Mouse (Mus musculus) layer of hippocampus, adult 18-20 months (tissue): ENCODE measurements around the gene Smyd4. TPM values are rescaled to one million over a fixed set of nuclear protein-coding genes. Genes with fewer than 3 reads are reported as not detected.
A peak's percentile ranks its signal among the peaks of the same experiment; 100 is the strongest.

ENCODE experiments used
- DNase-seq, 2 experiments: peaks; one replicate each; pipeline ENCODE4 v3.0.0; 2022; ENCODE audit warnings: low spot score in 2 of 2
- total RNA-seq, 2 experiments: library from RNA; stranded (reverse); gene quantifications; 2 replicates each; pipeline ENCODE4 v1.2.3; 2021

Smyd4 gene
- total RNA-seq, 2 experiments from 2014 or later: 14.9 to 16.8 TPM

DNA sequence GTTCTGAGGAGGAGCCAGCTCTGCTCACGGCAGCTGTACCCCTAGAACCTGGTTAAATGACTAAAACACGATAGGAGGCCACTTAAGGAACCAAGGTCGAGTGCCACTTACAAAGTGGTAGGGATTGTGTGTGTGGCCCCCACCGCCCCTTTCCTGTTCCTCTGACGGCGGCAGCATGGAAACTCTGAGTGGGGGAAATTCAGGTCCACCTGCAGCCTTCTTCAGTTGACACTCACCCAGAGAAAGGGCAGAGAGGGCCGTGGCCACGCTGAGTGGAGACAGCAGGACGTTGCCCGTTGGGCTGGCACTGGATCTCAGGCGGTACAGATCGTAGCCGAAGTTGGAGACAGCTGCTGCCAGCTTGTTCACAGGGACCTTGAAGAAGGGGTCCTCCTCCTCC, 67.8 kb downstream of the Smyd4 start:
- DNase-seq: no peak

DNA sequence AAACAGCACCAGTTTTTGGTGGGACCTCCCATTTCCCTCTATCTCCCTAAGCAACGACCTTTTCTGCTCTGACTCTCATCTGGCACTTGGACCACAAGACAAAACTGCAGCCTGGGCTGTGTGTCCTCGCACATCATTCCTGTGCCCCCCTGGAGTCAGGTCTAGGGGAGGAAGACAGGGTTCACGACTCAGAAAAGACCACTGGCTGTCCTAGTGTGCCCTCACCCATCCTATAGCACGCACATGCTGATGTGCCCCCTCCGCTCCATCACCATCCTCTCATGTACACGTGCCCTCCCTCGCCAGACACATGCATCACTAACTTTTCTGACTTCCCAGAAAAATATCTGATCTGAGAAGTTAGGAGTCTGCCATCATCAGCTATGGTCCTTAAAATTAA, 71.8 kb downstream of the Smyd4 start:
- no peak for DNase-seq

DNA sequence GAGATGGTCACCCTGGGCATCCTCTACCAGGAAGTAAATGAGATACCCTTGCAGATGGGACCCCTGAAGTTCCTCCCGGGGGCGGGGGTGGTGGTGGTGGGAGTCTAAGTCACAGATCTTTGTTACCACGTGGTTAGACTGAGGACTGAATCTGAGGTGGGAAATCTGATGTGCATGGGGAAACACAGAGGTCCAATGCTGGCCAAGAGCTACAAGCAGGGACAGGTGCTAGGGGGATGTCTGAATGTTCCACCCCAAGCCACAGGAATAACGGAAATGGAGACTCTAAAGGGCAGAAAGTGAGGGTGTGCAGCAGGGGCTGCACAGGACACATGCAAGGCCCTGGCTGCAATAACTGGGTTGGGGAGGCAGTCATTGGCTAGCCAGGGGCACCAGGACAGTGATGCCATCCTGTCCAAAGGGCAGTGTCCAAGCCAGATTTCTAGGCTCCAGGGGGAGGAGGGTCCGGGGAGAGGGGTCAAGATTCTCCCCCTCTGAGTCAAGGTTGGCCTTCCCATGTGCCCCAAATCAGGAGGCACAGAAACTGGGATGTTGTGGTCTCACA, 72.7 kb downstream of the Smyd4 start:
- DNase-seq: no peak

DNA sequence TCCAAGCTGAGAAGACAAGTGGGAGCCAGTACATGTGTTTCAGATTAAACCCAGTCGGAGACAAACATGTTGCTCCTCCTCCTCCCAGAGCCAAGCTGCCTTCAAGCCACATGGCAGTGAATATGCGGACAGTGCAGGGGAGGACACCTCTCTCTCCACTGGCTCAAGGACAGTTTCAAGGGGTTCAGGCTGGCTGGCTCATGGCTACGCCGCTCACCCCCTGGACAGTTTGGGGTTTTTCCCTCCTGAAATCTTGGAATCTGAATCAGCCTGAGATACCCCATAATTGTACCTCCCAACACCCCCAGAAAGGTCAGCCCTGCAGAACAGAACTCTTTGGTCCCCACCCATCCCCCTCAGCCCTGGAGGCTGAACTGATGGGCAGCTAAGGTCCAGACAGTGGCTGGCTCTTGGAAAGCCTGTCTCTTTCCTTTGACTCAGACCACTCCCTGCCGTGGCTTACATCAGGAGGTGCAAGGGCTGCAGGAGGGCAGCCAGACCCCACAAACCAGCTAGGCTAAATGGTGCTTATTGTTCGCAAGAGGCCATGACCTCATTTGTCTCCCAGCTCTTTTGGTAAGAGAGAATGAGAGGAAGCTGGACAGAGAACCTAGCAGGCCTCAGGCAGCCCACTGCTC, 73.3 kb downstream of the Smyd4 start:
- DNase-seq: no peak

DNA sequence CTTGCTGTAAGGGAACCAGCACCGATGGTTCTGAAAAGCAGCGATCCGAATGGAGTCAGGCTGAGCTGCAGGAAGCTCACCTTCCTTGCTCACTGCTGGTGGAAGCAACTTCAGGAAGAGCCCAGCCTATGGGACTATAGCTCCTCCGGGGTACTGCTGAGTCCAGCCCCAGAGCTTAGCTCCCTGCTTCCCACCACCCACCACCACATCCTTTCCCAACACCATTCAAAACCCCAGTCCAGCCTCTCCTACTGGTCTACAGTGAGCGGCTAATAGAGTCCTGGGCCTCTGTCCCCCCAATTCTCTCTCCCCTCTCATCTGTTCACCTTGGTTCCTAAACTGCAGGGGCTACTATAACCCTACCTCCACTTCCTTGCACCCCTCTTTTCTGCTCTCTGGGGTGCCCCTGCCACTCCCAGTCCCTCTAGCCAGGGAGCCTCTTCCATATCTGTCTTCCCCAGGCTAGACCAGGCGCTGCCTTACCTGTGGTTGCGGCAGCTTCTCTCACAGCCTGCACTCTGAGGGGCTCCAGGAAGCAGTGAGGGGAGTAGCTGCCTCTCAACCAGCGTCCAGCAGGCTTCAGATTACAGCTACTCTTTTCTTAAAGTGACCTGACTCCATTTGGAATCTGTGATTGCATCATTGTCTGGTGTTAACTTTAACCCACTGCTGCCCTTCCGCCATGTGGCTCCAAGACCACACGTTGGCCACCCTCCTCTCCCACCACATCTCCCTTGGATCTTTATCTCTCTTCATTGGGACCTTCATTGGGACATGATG, 74.0 kb downstream of the Smyd4 start, which contains the start of gene Serpinf1:
Gene Serpinf1 (minus strand): TSS at position 689 of the 780 bp plus-strand sequence.
- no peak for DNase-seq

DNA sequence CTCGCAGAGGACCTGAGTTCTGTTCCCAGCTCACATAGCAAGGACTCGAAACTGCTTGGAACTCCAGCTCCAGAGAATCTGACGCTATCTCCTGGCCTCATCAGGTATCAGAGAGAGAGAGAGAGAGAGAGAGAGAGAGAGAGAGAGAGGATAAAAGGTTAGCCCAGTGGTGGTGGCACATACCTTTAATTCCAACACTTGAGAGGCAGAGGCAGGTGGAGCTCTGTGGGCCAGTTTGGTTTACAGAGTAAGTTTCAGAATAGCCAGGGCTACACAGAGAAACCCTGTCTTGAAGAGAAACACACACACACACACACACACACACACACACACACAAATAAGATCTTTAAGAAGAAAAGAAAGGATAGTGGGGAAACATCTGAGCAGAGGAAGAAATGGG, 74.9 kb downstream of the Smyd4 start:
- DNase-seq: no peak

DNA sequence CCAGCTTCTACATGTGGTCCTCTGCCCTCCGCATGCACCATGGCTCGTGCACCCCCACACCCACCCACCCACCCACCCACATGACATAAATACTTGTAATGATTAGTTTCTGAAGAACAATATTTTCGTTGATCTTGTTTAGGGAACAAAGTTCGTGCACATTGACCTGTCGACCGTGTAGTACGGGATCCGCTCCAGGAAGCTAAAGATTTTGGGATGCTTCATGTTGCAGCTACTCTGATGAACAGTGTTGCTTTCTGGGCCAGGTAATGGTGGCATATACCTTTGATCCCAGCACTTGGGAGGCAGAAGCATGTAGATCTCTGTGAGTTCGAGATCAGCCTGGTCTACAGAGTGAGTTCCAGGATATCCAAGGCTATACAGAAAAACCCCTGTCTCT, 75.8 kb downstream of the Smyd4 start:
- no peak for DNase-seq

DNA sequence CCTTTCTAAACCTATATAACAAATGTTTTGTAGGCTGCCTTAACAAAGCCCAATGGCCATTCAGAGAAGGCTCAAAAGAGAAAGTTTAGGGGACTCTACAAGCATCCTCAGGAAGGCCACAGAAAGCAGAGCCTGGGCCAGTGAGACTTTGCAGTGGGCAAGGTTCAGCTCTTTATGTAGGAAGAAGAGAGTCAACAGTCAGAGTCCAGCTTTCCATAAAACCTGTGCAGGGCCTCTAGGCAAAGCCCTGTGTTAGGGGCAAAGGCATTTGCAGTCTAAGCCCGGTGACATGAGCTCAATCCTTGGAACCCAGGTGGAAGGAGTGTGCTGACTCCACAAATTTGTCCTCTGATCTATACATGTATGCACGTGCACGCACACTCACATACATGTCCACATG, 76.2 kb downstream of the Smyd4 start:
- no peak for DNase-seq

DNA sequence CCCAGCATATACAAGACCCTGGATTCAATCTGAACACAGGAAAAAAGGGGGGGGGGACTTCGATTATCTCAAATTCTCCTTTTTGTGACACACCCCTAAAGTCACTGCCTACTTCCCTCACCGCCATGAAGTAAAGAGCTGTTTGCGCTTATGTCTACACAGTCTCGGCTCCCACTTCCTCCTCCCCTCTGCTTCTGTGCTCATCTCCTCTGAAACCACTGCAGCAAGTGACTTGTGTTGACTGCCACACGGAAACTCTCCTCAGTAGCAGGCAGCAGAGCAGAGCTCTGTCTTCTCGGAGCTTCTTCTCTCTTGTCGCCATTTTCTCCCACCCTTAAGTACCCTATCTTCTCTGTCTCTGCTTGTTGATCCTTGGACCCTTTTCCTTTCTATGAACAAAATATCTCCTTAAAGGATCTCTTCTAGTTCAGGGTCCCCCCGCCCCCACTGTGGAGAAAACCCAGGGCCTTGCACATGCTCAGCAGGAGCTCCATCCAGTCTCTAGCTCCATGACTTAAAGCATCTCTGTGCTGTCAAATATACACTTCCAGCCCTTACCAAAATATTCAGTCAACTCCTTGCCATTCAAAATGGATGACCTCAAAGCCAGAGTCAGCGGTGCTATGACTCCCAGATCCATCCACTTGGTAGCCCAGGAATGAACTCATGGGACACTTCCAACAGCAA, 80.9 kb downstream of the Smyd4 start:
- no peak for DNase-seq

DNA sequence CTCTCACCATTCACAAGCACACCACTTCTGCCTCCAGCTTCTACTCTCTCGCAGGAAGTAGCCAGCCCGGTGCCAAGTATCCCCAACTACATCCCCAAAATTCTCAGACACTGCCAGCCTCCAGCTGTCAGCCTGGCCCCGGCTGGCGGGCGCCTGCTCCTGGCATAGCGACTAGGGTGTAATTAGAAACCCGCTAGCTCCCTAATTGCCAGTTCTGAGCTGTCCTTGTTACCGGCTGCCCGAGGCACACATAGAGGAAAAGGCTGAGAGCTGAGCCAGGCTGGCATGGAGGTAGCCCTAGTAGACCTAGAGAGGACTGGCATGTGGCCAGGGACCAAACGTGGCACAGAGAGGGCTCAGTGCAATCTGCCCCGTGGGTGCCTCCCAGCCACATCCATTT, 83.1 kb downstream of the Smyd4 start:
- peak; percentile 58 to 80 for DNase-seq

DNA sequence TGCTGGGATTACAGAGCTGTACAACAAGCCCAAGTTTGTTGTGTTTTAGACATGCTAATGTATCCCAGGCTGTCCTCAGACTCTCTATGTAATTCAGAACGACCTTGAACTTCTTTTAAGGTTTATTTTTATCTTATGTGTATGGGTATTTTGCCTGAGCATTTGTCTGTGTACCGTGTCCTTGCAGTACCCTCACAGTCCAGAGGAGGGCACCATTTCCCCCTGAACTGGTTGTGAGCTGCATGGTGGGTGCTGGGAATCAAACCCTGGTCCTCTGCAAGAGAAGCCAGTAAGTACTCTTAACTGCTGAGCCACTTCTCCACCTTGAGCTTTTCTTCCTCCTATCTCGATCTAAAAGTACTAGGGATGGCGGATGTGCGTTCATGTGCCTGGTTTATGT, 85.9 kb downstream of the Smyd4 start:
- no peak for DNase-seq

DNA sequence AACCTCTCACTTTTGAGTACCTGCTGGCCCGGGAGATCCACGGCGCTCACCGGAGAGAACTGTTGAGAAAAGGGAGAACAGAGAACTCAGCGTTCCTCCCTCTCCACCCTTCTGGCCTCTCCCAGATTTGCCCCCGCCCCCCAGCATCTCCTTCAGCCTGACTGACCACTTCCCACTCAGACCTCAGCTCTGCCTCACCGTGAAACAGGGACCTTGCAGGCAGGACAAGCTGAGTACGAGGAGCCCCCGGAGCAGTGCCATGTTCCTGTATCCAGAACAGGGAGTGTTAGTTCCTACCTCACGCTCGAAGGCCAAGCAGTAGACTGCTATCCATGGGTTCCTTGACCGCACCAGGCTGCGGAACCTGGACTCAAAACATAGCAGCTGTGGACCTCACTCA, 90.0 kb downstream of the Smyd4 start:
- no peak for DNase-seq

DNA sequence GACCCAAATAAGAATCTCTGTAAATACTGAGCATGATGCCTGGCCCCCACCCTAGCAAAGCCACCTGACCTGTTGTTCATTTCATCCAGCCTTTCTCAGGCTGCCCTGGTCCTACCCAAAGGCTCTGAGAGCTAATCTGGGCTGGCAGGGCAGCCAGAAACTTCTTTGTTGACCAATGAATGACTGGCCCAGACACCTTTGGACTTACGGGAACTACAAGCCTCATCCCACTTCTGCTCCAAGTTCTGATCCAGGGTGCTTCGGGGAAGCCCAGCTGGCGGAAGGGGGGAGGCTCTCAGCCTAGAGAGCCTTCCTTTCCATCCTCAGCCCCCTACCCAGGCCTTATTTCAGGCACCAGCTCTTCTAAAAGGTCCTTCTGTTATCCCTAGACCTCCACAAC, 90.6 kb downstream of the Smyd4 start:
- no peak for DNase-seq

DNA sequence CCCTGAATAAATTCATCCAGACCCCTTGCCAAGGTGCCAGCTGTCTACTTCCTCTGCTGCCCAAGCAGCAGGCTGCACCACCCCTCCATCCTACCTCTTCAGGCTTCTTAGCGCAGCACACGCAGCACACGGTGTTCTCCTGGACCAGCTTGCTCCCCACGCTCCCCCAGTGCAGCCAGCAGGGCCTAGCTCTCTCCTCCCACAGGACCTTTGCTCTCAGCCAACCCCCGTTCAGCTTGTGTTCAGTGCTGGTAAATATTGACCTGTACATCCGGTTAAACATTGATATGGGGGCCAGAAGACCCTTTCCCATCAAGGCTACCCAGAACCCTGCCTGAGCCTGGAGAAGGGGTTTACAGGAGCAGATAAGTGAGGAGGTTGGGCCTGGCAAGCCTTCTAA, 91.1 kb downstream of the Smyd4 start, which contains the start of gene Serpinf2:
Gene Serpinf2 (minus strand): TSS at position 229 of the 400 bp plus-strand sequence.
- no peak for DNase-seq

DNA sequence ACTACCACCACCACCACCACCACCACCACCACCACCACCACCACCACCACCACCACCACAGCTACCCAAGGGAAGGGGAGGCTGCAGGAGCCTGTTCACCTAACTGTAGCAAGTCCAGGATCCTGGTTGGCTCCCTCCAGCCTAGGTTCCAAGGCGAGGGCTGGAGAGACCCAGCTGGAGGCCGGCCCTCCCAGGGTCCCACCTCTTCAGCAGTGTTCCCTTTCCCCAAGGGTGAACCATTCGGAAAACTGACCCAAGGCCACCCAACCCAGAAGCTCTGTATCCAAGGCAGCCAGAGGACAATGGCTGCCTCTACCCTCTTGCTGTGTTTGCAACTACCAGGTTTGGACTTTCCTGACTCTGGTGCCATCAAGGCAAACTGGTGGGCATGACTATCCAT, 91.7 kb downstream of the Smyd4 start:
- no peak for DNase-seq

DNA sequence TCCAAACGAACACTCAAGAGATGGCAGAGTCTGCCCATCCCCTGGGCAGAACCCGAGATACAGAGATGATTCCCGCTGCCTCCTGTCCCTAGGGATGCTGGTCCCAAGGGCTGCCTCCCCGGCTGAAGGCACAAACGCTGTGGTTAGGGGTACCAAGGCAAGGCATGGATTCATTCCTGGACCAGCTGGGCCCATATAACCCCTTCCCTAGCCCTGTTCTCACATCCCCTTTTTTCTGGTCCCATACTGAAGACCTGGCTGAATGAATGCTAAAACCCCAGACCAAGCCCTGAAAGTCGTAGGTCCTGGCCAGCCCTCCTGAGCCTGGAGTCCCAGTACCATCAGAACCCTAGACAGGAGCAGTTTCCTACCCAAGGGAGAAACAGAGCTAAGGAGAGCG, 92.8 kb downstream of the Smyd4 start:
- DNase-seq: no peak

DNA sequence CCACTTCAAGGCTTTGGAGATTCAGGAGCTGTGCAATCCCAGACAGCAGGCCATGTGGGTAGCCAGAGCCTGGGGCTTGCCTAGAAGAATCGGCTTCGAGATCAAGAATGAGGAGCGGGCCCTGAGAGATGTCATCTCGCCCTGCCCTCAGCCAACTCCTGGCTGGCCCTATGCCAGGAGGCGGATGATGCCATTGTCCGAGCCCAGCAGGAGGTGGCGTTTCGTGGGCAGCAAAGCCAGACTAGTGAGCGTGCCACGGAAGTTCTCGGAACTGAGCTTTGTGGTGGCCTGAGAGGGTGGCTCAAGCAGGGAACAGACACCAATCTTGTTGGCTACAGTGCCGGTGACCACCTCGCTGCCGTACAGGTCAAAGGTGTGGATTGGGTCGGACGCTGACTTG, 93.4 kb downstream of the Smyd4 start:
- DNase-seq: no peak

DNA sequence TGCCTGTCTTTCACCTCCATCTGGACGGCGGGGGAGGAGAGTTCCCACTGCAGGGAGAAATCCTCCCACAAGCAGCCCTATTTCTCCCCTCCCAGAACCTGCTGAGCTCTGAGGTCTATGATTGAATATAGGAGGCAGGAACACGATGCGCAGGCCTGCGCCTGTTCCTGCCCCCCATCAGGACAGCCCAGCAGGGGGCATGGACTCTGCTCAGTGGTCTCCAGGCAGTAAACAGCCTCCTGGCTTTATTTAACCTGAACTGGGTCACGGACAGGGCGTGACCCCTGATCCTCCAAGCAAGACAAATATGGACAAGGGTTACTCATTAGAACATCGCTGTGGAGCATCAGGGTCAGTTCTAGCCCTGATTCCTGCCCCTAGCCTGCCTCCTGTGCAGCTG, 95.5 kb downstream of the Smyd4 start:
- peak in 1 of 2 experiments; percentile 53 for DNase-seq

DNA sequence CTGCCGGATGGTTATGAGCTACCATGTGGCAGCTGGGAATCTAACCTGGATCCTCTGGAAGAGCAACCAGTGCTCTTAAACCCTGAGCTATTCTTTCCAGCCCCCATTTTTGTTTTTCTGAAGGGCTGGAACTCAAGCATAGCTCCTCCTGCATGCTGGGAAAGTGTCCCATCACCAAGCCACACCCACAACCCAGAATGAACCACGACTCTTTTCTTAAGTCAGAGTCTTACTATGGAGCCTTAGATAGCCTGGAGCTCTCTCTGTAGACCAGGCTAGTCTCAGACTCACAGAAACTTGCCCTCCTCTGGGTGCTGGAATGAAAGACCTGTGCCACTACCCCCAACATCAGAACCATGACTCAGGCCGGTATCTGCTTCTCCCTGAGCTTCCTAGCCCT, 100.3 kb downstream of the Smyd4 start:
- no peak for DNase-seq

DNA sequence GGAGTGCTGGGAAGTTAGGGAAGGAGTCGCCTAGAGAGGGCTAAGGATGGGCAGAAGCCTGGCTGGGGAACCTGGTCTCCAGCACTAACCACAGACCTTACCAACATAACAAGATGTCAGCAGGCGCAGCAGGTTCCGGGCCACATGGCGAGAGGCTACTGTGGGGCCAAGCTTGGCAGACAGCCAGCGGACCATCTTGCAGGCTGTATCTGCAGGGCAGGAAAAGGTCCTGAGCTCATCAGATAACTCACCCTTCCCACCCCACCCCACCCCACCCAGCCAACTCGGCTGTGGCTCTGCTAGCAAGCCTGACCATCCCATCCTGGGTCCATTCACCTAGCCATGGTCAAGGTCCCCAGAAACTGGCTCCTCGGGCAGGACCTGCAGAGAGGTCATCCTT, 101.5 kb downstream of the Smyd4 start:
- DNase-seq: no peak

DNA sequence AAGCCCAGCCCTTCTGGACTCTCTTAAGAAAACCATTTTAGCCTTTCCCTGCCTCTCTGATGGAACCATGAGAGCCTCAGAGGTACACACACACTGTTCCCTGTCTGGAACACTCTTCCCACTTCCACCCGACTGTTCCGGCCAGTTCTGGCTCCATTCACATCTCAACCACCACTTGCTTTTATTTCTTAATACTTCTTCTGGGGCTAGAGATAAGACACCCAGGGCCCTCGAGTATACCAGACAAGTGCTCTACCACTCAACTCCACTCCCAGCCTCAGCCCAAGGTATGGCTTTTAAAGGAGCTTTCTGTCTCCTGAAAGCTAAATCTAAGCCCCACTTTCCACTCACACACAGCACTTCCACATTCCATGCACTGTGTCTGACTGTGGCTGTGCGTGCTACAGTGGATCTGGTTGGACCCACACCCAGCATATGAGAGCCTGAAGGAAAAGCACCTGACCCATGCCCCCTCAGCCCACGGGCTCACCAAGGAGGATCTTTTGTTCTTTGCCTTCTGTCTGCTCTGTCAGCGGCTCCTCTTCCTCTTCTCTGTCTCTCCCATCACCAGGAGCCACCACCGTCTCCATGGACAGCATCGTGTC, 102.2 kb downstream of the Smyd4 start:
- no peak for DNase-seq

DNA sequence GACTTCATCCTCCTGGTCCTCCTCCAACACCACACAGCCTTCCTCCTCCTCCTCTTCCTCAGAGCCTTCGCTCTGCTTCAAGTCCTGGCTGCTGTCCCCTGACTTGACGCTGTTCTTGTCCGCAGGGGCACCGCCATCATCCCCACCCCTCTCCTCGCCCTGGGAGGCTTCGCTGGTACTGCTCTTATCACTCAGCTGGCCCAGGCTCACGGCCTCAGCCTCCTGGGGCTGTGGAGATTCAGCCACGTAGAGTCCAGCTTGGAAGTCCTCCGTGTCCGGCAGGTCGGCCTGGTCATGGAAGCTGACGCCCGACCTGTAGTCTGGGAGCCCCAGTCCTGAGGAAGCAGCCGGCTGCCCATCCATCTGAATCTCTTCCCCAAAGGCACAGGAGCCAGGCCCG, 102.7 kb downstream of the Smyd4 start:
- DNase-seq: no peak
